8 mouse cellular contexts compared by ENCODE assay signal in genomic region chr7:73715928-73716749, GRCm38 (mm10). TPM values are rescaled to one million over a fixed set of nuclear protein-coding genes. Genes with fewer than 3 reads are reported as not detected.
DNase-seq lines count a peak whose midpoint lies in the region; ATAC-seq lines count a peak whose summit lies in the region.

No protein-coding gene starts in this region.

- ATAC-seq in forebrain, embryonic 11.5 days (replicated peaks; ENCODE audit: low FRiP score), result peak; percentile 60; the same call in 1 of the 2 replicates
- peak; percentile 82 for ATAC-seq in limb, embryonic 15.5 days (ENCODE audit: insufficient number of reproducible peaks, low FRiP score, low TSS enrichment, low read depth)
- no peak for ATAC-seq in liver, embryonic 12.5 days

- H3K4me1 ChIP-seq in forebrain, embryonic 11.5 days (replicated peaks; ENCODE audit: control insufficient read depth, insufficient read depth, low read length), result no peaks in the 10 kb centered on the region
- H3K4me1 ChIP-seq in limb, embryonic 15.5 days, result peaks cover 6% of the 10 kb centered on the region
- no peaks in the 10 kb centered on the region for H3K4me1 ChIP-seq in liver, embryonic 12.5 days

- H3K4me3 ChIP-seq in forebrain, embryonic 11.5 days (ENCODE audit: low read depth, low read length), result no peak overlapping the region
- no peak overlapping the region for H3K4me3 ChIP-seq in limb, embryonic 15.5 days
- H3K4me3 ChIP-seq in liver, embryonic 12.5 days, result no peak overlapping the region

- no peak overlapping the region for H3K27ac ChIP-seq in forebrain, embryonic 11.5 days (ENCODE audit: low read depth, low read length)
- peak overlapping the region; percentile 51 for H3K27ac ChIP-seq in limb, embryonic 15.5 days
- H3K27ac ChIP-seq in liver, embryonic 12.5 days, result no peak overlapping the region

- H3K27me3 ChIP-seq in forebrain, embryonic 11.5 days (ENCODE audit: control insufficient read depth, insufficient read depth, low read length), result no peaks in the 10 kb centered on the region
- H3K27me3 ChIP-seq in limb, embryonic 15.5 days, result no peaks in the 10 kb centered on the region
- no peaks in the 10 kb centered on the region for H3K27me3 ChIP-seq in liver, embryonic 12.5 days (replicated peaks)

- H3K9ac ChIP-seq in forebrain, embryonic 11.5 days (ENCODE audit: low read length), result no peak overlapping the region
- no peak overlapping the region for H3K9ac ChIP-seq in limb, embryonic 15.5 days
- no peak overlapping the region for H3K9ac ChIP-seq in liver, embryonic 12.5 days

- 65% methylated on average over 15 of the region's 15 CpGs for WGBS in forebrain, embryonic 11.5 days
- 35% methylated on average over 15 of the region's 15 CpGs for WGBS in limb, embryonic 15.5 days
- WGBS in liver, embryonic 12.5 days (ENCODE audit: insufficient replicate concordance), result 65% methylated on average over 15 of the region's 15 CpGs

- intact Hi-C loops in heart, postnatal 25 days (cut with DNase I), result loop anchor here (5.0 kb wide), 1 partner anchor 59 kb away; no protein-coding TSS in a partner anchor

- H3K4me2 ChIP-seq in forebrain, embryonic 11.5 days (ENCODE audit: low read depth, low read length, severe bottlenecking), result no peak overlapping the region
- H3K4me2 ChIP-seq in limb, embryonic 15.5 days, result peak overlapping the region; percentile 23; the same call in 1 of the 2 replicates
- H3K4me2 ChIP-seq in liver, embryonic 12.5 days, result no peak overlapping the region

- no peaks in the 10 kb centered on the region for H3K9me3 ChIP-seq in forebrain, embryonic 11.5 days (ENCODE audit: control insufficient read depth, low read length)
- H3K9me3 ChIP-seq in limb, embryonic 15.5 days, result no peaks in the 10 kb centered on the region
- no peaks in the 10 kb centered on the region for H3K9me3 ChIP-seq in liver, embryonic 12.5 days (replicated peaks)

- no peaks in the 10 kb centered on the region for H3K36me3 ChIP-seq in forebrain, embryonic 11.5 days (ENCODE audit: control insufficient read depth, insufficient read depth, low read length)
- no peaks in the 10 kb centered on the region for H3K36me3 ChIP-seq in limb, embryonic 15.5 days
- no peaks in the 10 kb centered on the region for H3K36me3 ChIP-seq in liver, embryonic 12.5 days

- peak; percentile 37 for DNase-seq in layer of hippocampus, adult 9-11 months
- no peak for DNase-seq in layer of hippocampus, postnatal 25 days (ENCODE audit: extremely low spot score in 1 of 2, low spot score in 1 of 2)
- DNase-seq in forebrain, embryonic 11.5 days (ENCODE audit: low spot score), result peak; percentile 54
- peak; percentile 31 for DNase-seq in heart, postnatal 25 days (ENCODE audit: low spot score)
- DNase-seq in retina, postnatal 1 day, result peak; percentile 69
- no peak for DNase-seq in MN1 (ENCODE audit: low spot score)

RNA-seq across cellular contexts. Expression of gene Fam174b, which starts 24.0 kb away (rescaled TPM):
- total RNA-seq in layer of hippocampus, postnatal 25 days (2021), result 10 to 100 TPM; 29.2 to 29.6 TPM
- 19.7 and 20.3 TPM in 2 replicates for polyA plus RNA-seq in forebrain, embryonic 11.5 days (2014; fragmentation: Nextera tagmentation; extraction: Ambion mirVana)
- 100 to 1,000 TPM; 173 to 176 TPM for total RNA-seq in heart, postnatal 25 days (2021)
- 37.5 and 40.9 TPM in 2 replicates for polyA plus RNA-seq in limb, embryonic 15.5 days (2015; fragmentation: Nextera tagmentation; extraction: Ambion mirVana)
- 10.7 and 12.4 TPM in 2 replicates for polyA plus RNA-seq in liver, embryonic 12.5 days (2016; fragmentation: Nextera tagmentation; extraction: Ambion mirVana)

Comparison
In these comparisons a context has a peak if more than half of its experiments do, and no peak if none do; other contexts are left out.
1. DNase-seq: peak in layer of hippocampus, adult 9-11 months (single experiment), forebrain, embryonic 11.5 days (single experiment), heart, postnatal 25 days (single experiment) and retina, postnatal 1 day (single experiment); none in layer of hippocampus, postnatal 25 days (0 of 2) and MN1 (single experiment).